Mouse (Mus musculus): Measurements from ENCODE around the gene Pmepa1. TPM values are rescaled to one million over a fixed set of nuclear protein-coding genes. Genes with fewer than 3 reads are reported as not detected.

Gene Pmepa1
- polyA plus RNA-seq, 1 experiment from 2014 or later, result 7.3 TPM

DNA sequence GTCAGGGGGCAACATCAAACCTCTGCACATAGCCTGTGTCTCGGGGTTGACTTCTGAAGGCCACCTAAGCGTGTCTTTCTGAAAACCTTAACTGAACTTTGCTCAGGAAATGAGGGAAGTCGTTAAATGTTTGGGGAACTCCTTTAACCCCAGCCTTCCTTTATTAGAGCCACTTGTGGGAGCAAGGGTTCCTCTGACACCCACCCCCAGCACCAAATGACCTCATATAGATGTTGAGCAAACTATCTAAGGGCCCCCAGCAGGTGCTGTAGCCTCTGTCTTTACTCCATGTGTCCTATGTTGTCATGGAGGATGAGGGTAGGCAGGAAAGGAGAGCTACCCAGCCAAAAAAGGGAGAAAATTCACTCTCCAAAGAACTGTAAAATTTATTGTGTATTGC, 52.2 kb downstream of the Pmepa1 start:
- no peaks in the 10 kb centered on the region for H3K27me3 ChIP-seq (replicated peaks; ENCODE audit: control insufficient read depth, insufficient read depth, low read length)
- H3K4me3 ChIP-seq (replicated peaks; ENCODE audit: low read length), result no peak overlapping the region
- no peaks in the 10 kb centered on the region for H3K4me1 ChIP-seq (replicated peaks; ENCODE audit: control insufficient read depth, insufficient read depth, low read length)
- H3K27ac ChIP-seq (ENCODE audit: low read length), result no peak overlapping the region
- no peak for ATAC-seq
- 81% methylated on average over 3 of the region's 3 CpGs for whole genome bisulfite sequencing
- H3K9me3 ChIP-seq (ENCODE audit: control insufficient read depth, low read length), result no peaks in the 10 kb centered on the region
- no peak overlapping the region for H3K4me2 ChIP-seq (ENCODE audit: low read length)
- H3K36me3 ChIP-seq (ENCODE audit: control insufficient read depth, insufficient read depth), result peaks cover 8% of the 10 kb centered on the region; the same call in 1 of the 2 replicates
- no peak overlapping the region for H3K9ac ChIP-seq (replicated peaks; ENCODE audit: low read depth, low read length)

DNA sequence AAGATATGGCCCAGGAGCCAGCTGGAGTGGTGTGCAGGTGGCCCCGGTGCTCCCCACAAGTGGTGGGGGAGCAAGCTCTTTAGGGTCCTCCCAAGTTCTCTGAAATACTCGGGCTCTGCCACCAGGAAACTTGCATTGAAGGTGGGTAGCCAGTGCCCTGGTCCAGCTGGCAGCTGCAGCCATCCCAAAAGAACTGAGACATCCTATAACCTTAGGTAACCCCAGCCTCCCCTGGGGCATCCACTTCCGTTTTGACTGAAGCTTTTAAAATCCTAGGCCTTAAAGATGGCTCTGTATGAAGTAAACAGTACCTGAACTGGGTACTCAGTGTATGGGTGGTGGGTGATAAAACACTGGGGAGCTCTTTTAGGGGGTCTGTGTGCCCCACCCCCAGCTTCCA, 52.8 kb downstream of the Pmepa1 start:
- no peaks in the 10 kb centered on the region for H3K4me1 ChIP-seq (replicated peaks; ENCODE audit: control insufficient read depth, insufficient read depth, low read length)

GRCm38 (mm10) chr2:173220754-173221153, 55.6 kb downstream of the Pmepa1 start:
- WGBS, result 98% methylated on average over 9 of the region's 9 CpGs
- Histone ChIP-seq H3K27ac (ENCODE audit: low read length) (no peak overlapping the region), H3K9me3 (ENCODE audit: control insufficient read depth, low read length) (no peaks in the 10 kb centered on the region), H3K4me2 (ENCODE audit: low read length) (no peak overlapping the region), H3K4me3 (replicated peaks; ENCODE audit: low read length) (no peak overlapping the region), H3K9ac (replicated peaks; ENCODE audit: low read depth, low read length) (no peak overlapping the region), H3K4me1 (replicated peaks; ENCODE audit: control insufficient read depth, insufficient read depth, low read length) (no peaks in the 10 kb centered on the region), H3K36me3 (ENCODE audit: control insufficient read depth, insufficient read depth) (peaks cover under 1% of the 10 kb centered on the region; the same call in 1 of the 2 replicates), H3K27me3 (replicated peaks; ENCODE audit: control insufficient read depth, insufficient read depth, low read length) (no peaks in the 10 kb centered on the region)
- ATAC-seq, result no peak

More for the DNA sequence above, 52.8 kb downstream of the Pmepa1 start:
- Histone ChIP-seq H3K36me3 (ENCODE audit: control insufficient read depth, insufficient read depth) (peaks cover 6% of the 10 kb centered on the region; the same call in 1 of the 2 replicates), H3K9me3 (ENCODE audit: control insufficient read depth, low read length) (no peaks in the 10 kb centered on the region), H3K27ac (ENCODE audit: low read length) (no peak overlapping the region), H3K27me3 (replicated peaks; ENCODE audit: control insufficient read depth, insufficient read depth, low read length) (no peaks in the 10 kb centered on the region), H3K9ac (replicated peaks; ENCODE audit: low read depth, low read length) (no peak overlapping the region), H3K4me2 (ENCODE audit: low read length) (no peak overlapping the region), H3K4me3 (replicated peaks; ENCODE audit: low read length) (no peak overlapping the region)
- no peak for ATAC-seq
- WGBS, result 82% methylated on average over 3 of the region's 3 CpGs

DNA sequence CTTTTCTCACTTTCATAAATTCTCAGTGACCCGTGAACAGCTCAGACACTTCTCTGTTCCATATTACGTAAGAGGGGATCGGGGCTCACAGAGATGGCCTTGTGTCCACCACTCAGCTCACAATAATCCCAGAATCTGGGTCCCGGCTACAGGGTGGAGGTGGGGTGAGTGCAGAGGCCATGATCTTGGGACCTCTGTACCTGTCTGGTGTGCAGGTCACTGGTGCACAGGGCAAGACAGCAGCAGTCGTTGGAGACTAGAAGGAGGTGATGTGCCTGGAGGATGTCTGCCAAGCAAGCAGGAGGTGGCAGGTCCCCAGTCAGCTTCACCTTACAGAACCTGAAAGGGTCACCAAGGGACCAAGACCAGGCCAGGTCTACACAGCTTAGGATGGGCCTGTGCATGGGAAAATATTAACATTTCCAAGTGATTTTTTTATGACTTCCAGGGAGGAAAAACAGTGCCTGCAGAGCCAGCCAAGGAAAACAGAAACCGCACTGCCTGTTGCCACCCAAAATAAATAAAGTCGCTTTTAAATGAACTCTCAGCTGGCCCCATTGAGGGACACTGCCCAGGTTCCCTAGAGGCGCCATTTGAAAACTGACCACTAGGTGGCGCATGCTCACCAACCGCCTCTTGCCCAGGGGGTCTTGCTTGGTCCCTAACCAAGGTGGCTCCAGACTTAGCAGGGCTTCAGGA, 56.9 kb downstream of the Pmepa1 start:
- H3K4me3 ChIP-seq (replicated peaks; ENCODE audit: low read length), result no peak overlapping the region
- no peaks in the 10 kb centered on the region for H3K4me1 ChIP-seq (replicated peaks; ENCODE audit: control insufficient read depth, insufficient read depth, low read length)
- no peaks in the 10 kb centered on the region for H3K27me3 ChIP-seq (replicated peaks; ENCODE audit: control insufficient read depth, insufficient read depth, low read length)
- H3K27ac ChIP-seq (ENCODE audit: low read length), result no peak overlapping the region
- H3K36me3 ChIP-seq (ENCODE audit: control insufficient read depth, insufficient read depth), result no peaks in the 10 kb centered on the region
- peak; percentile 66 for ATAC-seq
- H3K9me3 ChIP-seq (ENCODE audit: control insufficient read depth, low read length), result no peaks in the 10 kb centered on the region
- H3K9ac ChIP-seq (replicated peaks; ENCODE audit: low read depth, low read length), result no peak overlapping the region
- H3K4me2 ChIP-seq (ENCODE audit: low read length), result no peak overlapping the region
- WGBS, result 45% methylated on average over 10 of the region's 10 CpGs

DNA sequence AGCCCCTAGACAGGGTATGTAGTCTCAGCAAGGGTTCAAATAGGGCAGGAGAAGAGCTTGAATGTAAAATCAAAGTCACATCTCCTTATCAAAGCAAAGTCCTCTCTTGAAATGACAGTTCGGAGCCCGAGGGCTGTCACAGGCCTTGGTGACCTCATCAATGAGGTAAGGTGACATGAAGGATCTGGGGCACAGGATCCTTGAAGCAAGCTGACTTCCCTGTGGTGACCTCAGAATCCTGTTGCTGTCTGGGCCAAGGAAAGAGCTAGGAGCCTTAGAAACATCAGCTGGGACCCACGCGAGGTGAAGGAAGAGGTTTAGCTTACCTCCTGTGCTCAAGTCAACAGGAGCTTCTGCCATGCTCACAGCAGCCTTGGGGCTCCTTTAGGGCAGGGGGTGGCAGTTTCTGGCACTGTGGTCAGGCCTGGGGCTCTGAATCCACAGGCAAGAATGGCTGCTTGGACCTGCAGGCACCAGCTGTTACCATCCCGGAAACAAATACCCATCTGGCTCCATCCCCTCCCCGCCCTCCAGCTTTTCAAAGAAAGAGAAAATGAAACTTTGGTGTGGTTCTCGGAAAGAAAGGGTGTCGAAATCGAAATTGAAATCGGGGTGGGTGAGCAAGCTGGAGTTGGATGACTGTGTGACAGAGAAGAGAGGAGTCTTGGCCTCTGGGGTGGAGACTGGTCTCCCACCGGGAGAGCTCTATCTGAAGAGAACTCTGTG, 57.8 kb downstream of the Pmepa1 start, which contains the start of gene Zbp1:
Gene Zbp1, minus strand, starts transcription at position 508 of the 726 bp plus-strand sequence.
- Histone ChIP-seq H3K9ac (replicated peaks; ENCODE audit: low read depth, low read length) (no peak within 1 kb of the TSS), H3K27ac (ENCODE audit: low read length) (no peak within 1 kb of the TSS), H3K36me3 (ENCODE audit: control insufficient read depth, insufficient read depth) (no peaks in the 10 kb centered on the region), H3K27me3 (replicated peaks; ENCODE audit: control insufficient read depth, insufficient read depth, low read length) (no peaks in the 10 kb centered on the region), H3K9me3 (ENCODE audit: control insufficient read depth, low read length) (no peaks in the 10 kb centered on the region), H3K4me2 (ENCODE audit: low read length) (no peak within 1 kb of the TSS), H3K4me1 (replicated peaks; ENCODE audit: control insufficient read depth, insufficient read depth, low read length) (no peaks in the 10 kb centered on the region), H3K4me3 (replicated peaks; ENCODE audit: low read length) (no peak within 1 kb of the TSS)
- no peak for ATAC-seq
- WGBS, result 75% methylated on average over 11 of the region's 11 CpGs

- Histone ChIP-seq H3K4me1 (replicated peaks; ENCODE audit: control insufficient read depth, insufficient read depth, low read length) (no peaks in the 10 kb centered on the region), H3K27ac (ENCODE audit: low read length) (no peak overlapping the region), H3K4me3 (replicated peaks; ENCODE audit: low read length) (no peak overlapping the region), H3K9ac (replicated peaks; ENCODE audit: low read depth, low read length) (no peak overlapping the region), H3K4me2 (ENCODE audit: low read length) (no peak overlapping the region), H3K9me3 (ENCODE audit: control insufficient read depth, low read length) (no peaks in the 10 kb centered on the region), H3K27me3 (replicated peaks; ENCODE audit: control insufficient read depth, insufficient read depth, low read length) (no peaks in the 10 kb centered on the region), H3K36me3 (ENCODE audit: control insufficient read depth, insufficient read depth) (no peaks in the 10 kb centered on the region)
- no peak for ATAC-seq
- 94% methylated on average over 5 of the region's 5 CpGs for WGBS
Observed at GRCm38 (mm10) chr2:173217763-173218258, 58.5 kb downstream of the Pmepa1 start.

DNA sequence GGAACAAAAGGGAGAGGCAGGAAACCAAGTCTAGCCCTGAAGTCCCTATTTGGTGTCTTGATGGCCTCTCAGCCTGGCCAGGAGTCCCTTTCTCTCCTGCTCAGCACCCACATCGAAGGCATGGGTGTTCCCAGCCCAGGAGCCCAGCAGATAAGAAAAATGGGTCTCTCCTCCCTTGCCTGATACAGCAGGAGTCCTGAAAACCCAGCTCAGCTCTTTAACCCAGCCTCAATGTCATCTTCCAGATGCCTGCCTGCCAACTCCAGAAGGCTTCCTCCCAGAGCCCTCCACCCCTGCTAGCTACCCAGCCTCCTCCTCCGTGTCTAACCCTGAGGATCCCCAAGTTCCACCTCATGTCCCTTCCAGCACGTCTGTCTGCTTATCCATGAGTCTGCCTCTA, 59.1 kb downstream of the Pmepa1 start:
- Histone ChIP-seq H3K9ac (replicated peaks; ENCODE audit: low read depth, low read length) (no peak overlapping the region), H3K27me3 (replicated peaks; ENCODE audit: control insufficient read depth, insufficient read depth, low read length) (no peaks in the 10 kb centered on the region), H3K4me3 (replicated peaks; ENCODE audit: low read length) (no peak overlapping the region), H3K4me2 (ENCODE audit: low read length) (no peak overlapping the region), H3K4me1 (replicated peaks; ENCODE audit: control insufficient read depth, insufficient read depth, low read length) (no peaks in the 10 kb centered on the region), H3K27ac (ENCODE audit: low read length) (no peak overlapping the region), H3K36me3 (ENCODE audit: control insufficient read depth, insufficient read depth) (no peaks in the 10 kb centered on the region), H3K9me3 (ENCODE audit: control insufficient read depth, low read length) (no peaks in the 10 kb centered on the region)
- ATAC-seq, result no peak
- WGBS, result 60% methylated on average over 3 of the region's 3 CpGs

DNA sequence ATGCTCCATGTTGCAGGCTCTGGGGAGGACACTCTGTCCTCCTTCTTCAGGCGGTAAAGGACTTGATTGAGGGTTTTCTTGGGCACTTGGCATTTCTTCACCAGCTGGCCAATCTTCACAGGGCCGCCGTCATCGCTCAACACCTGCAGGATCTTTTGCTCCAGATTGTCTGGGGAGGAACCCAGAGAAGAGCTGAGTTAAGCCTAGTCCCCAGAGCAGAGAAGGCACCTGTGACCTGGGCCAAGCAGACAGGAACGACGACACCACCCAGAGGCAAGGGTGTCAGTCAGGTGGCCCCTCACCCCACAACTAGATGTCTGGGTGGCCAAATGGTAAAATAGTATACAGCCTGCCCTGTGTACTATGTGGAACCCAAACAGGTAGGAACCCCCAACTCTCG, 59.5 kb downstream of the Pmepa1 start:
- no peak overlapping the region for H3K27ac ChIP-seq (ENCODE audit: low read length)
- 90% methylated on average over 7 of the region's 7 CpGs for WGBS
- ATAC-seq, result no peak

GRCm38 (mm10) chr2:173212227-173212626, 64.1 kb downstream of the Pmepa1 start:
- Histone ChIP-seq H3K4me2 (ENCODE audit: low read length) (no peak overlapping the region), H3K4me3 (replicated peaks; ENCODE audit: low read length) (no peak overlapping the region), H3K9ac (replicated peaks; ENCODE audit: low read depth, low read length) (no peak overlapping the region), H3K9me3 (ENCODE audit: control insufficient read depth, low read length) (no peaks in the 10 kb centered on the region), H3K27ac (ENCODE audit: low read length) (no peak overlapping the region), H3K4me1 (replicated peaks; ENCODE audit: control insufficient read depth, insufficient read depth, low read length) (no peaks in the 10 kb centered on the region), H3K27me3 (replicated peaks; ENCODE audit: control insufficient read depth, insufficient read depth, low read length) (no peaks in the 10 kb centered on the region), H3K36me3 (ENCODE audit: control insufficient read depth, insufficient read depth) (no peaks in the 10 kb centered on the region)
- no peak for ATAC-seq
- WGBS, result 85% methylated on average over 4 of the region's 4 CpGs

More for the DNA sequence above, 59.5 kb downstream of the Pmepa1 start:
- Histone ChIP-seq H3K9me3 (ENCODE audit: control insufficient read depth, low read length) (no peaks in the 10 kb centered on the region), H3K36me3 (ENCODE audit: control insufficient read depth, insufficient read depth) (no peaks in the 10 kb centered on the region), H3K4me3 (replicated peaks; ENCODE audit: low read length) (no peak overlapping the region), H3K9ac (replicated peaks; ENCODE audit: low read depth, low read length) (no peak overlapping the region), H3K4me1 (replicated peaks; ENCODE audit: control insufficient read depth, insufficient read depth, low read length) (no peaks in the 10 kb centered on the region), H3K4me2 (ENCODE audit: low read length) (no peak overlapping the region), H3K27me3 (replicated peaks; ENCODE audit: control insufficient read depth, insufficient read depth, low read length) (no peaks in the 10 kb centered on the region)
